Mouse (Mus musculus) erythroblast, embryonic 14.5 days (primary cell): ENCODE results near the gene Nup43. TPM values are rescaled to one million over a fixed set of nuclear protein-coding genes. Genes with fewer than 3 reads are reported as not detected.
A peak's percentile ranks its signal among the peaks of the same experiment; 100 is the strongest.
"Not testable (repeated sequence)": the region's sequence is repeated elsewhere in the genome, so short reads cannot be mapped to it uniquely, and the experiment has no call there.

Experiments
- H3K27me3 ChIP-seq: 2 replicates; pipeline ENCODE4 v1.6.1; 2012; ENCODE audit warnings: inconsistent platforms; ENCODE audit not compliant: control insufficient read depth
- H3K36me3 ChIP-seq: 2 replicates; pipeline ENCODE4 v1.6.1; 2012; ENCODE audit warnings: mild to moderate bottlenecking, inconsistent platforms; ENCODE audit not compliant: control insufficient read depth
- H3K4me1 ChIP-seq: 2 replicates; pipeline ENCODE4 v1.6.1; 2012; ENCODE audit warnings: inconsistent platforms; ENCODE audit not compliant: control insufficient read depth
- H3K4me3 ChIP-seq: replicated peaks from 2 replicates; pipeline ENCODE3; 2012; ENCODE audit warnings: moderate library complexity, mild to moderate bottlenecking, inconsistent platforms
- H3K9me3 ChIP-seq: 2 replicates; pipeline ENCODE4 v1.6.1; 2012; ENCODE audit warnings: low read length, inconsistent platforms, mixed read lengths; ENCODE audit not compliant: control insufficient read depth
- GATA1 ChIP-seq: IDR thresholded peaks from 2 replicates; pipeline ENCODE4 v1.6.1; 2012; ENCODE audit warnings: low read length, inconsistent platforms, mixed read lengths
- TAL1 ChIP-seq: IDR thresholded peaks from 3 replicates; pipeline ENCODE4 v1.6.1; 2012; ENCODE audit warnings: low read length, inconsistent platforms, mixed read lengths
- polyA plus RNA-seq: library from polyadenylated mRNA; stranded (reverse); fragments of >175 nt; gene quantifications from 2 replicates; pipeline ENCODE4 v1.2.3, GENCODE M21; 2012

Gene Nup43
- polyA plus RNA-seq = 0.03 and 0.23 TPM in 2 replicates

- H3K27me3 ChIP-seq = no peaks in the 10 kb centered on the region
- peak within 1 kb of the TSS; percentile 86 for H3K4me3 ChIP-seq
- H3K4me1 ChIP-seq = peaks cover 42% of the 10 kb centered on the region
- no peaks in the 10 kb centered on the region; the same call in 1 of the 2 replicates for H3K9me3 ChIP-seq
- TF ChIP-seq TAL1 = no peak
- TF ChIP-seq GATA1 = no peak
- H3K36me3 ChIP-seq = peaks cover 28% of the 10 kb centered on the region
These were observed at the start of gene Nup43 for GRCm38 (mm10) chr10:7667342-7667802. Gene Nup43, plus strand, starts transcription at chr10:7667503.

- not testable (repeated sequence) for H3K4me1 ChIP-seq, H3K9me3 ChIP-seq, H3K27me3 ChIP-seq, H3K4me3 ChIP-seq, H3K36me3 ChIP-seq
These were observed 49.7 kb upstream of the Nup43 start for GRCm38 (mm10) chr10:7617556-7617955.

GRCm38 (mm10) chr10:7619821-7620241, 47.5 kb upstream of the Nup43 start:
- TF ChIP-seq GATA1 (no peak), TAL1 (no peak)

GRCm38 (mm10) chr10:7620723-7621122, 46.6 kb upstream of the Nup43 start:
- Histone ChIP-seq H3K27me3 (no peaks in the 10 kb centered on the region), H3K36me3 (no peaks in the 10 kb centered on the region), H3K4me3 (no peak overlapping the region), H3K4me1 (peaks cover 6% of the 10 kb centered on the region), H3K9me3 (no peaks in the 10 kb centered on the region)
- TF ChIP-seq TAL1 (no peak), GATA1 (no peak)

More at GRCm38 (mm10) chr10:7619821-7620241, 47.5 kb upstream of the Nup43 start:
- peaks cover 6% of the 10 kb centered on the region for H3K4me1 ChIP-seq
- H3K9me3 ChIP-seq = no peaks in the 10 kb centered on the region
- no peaks in the 10 kb centered on the region for H3K27me3 ChIP-seq
- no peak overlapping the region for H3K4me3 ChIP-seq
- H3K36me3 ChIP-seq = no peaks in the 10 kb centered on the region

GRCm38 (mm10) chr10:7622378-7622777, 44.9 kb upstream of the Nup43 start:
- H3K36me3 ChIP-seq = peaks cover 12% of the 10 kb centered on the region
- peaks cover 6% of the 10 kb centered on the region for H3K4me1 ChIP-seq
- no peak overlapping the region for H3K4me3 ChIP-seq
- H3K27me3 ChIP-seq = no peaks in the 10 kb centered on the region
- H3K9me3 ChIP-seq = no peaks in the 10 kb centered on the region
- TF ChIP-seq GATA1 (no peak), TAL1 (no peak)

GRCm38 (mm10) chr10:7623861-7624518, 43.3 kb upstream of the Nup43 start:
- no peak for TF ChIP-seq GATA1
- TF ChIP-seq TAL1 = no peak
- no peak overlapping the region for H3K4me3 ChIP-seq
- H3K4me1 ChIP-seq = peaks cover 6% of the 10 kb centered on the region

GRCm38 (mm10) chr10:7629092-7629491, 38.2 kb upstream of the Nup43 start:
- H3K27me3 ChIP-seq = no peaks in the 10 kb centered on the region
- no peaks in the 10 kb centered on the region for H3K9me3 ChIP-seq
- no peak overlapping the region for H3K4me3 ChIP-seq
- peaks cover 74% of the 10 kb centered on the region for H3K36me3 ChIP-seq
- TF ChIP-seq GATA1 (no peak), TAL1 (no peak)
- H3K4me1 ChIP-seq = peaks cover 4% of the 10 kb centered on the region

More at GRCm38 (mm10) chr10:7623861-7624518, 43.3 kb upstream of the Nup43 start:
- Histone ChIP-seq H3K27me3 (no peaks in the 10 kb centered on the region), H3K36me3 (peaks cover 28% of the 10 kb centered on the region), H3K9me3 (no peaks in the 10 kb centered on the region)

GRCm38 (mm10) chr10:7630286-7630685, 37.0 kb upstream of the Nup43 start:
- Histone ChIP-seq H3K9me3 (no peaks in the 10 kb centered on the region), H3K27me3 (no peaks in the 10 kb centered on the region), H3K36me3 (peaks cover 74% of the 10 kb centered on the region), H3K4me1 (no peaks in the 10 kb centered on the region), H3K4me3 (no peak overlapping the region)
- TF ChIP-seq GATA1 (no peak), TAL1 (no peak)

GRCm38 (mm10) chr10:7630951-7631720, 36.2 kb upstream of the Nup43 start:
- peaks cover 72% of the 10 kb centered on the region for H3K36me3 ChIP-seq
- no peak for TF ChIP-seq TAL1
- no peak for TF ChIP-seq GATA1
- H3K4me1 ChIP-seq = no peaks in the 10 kb centered on the region
- no peak overlapping the region for H3K4me3 ChIP-seq
- H3K9me3 ChIP-seq = no peaks in the 10 kb centered on the region
- H3K27me3 ChIP-seq = no peaks in the 10 kb centered on the region
